Mouse (Mus musculus): Measurements from ENCODE around the gene Gramd1c. TPM values are rescaled to one million over a fixed set of nuclear protein-coding genes. Genes with fewer than 3 reads are reported as not detected.

Gene Gramd1c
- total RNA-seq, 2 experiments from 2014 or later, result 0.18 to 0.42 TPM

GRCm38 (mm10) chr16:43934856-43935255 lies 128.3 kb downstream of the Gramd1c start:
- TF ChIP-seq CTCF (IDR thresholded peaks at IDR 0.05), result no peak
- no peak overlapping the region for H3K4me3 ChIP-seq
- H3K27ac ChIP-seq, result no peak overlapping the region
- no peak for DNase-seq
- intact Hi-C loops (cut with DNase I), result no loop called here

GRCm38 (mm10) chr16:43933041-43933440 lies 130.1 kb downstream of the Gramd1c start:
- no peak overlapping the region for H3K27ac ChIP-seq
- DNase-seq, result no peak
- H3K4me3 ChIP-seq, result no peak overlapping the region
- TF ChIP-seq CTCF (IDR thresholded peaks at IDR 0.05), result no peak
- intact Hi-C loops (cut with DNase I), result no loop called here

GRCm38 (mm10) chr16:43932319-43932718 lies 130.8 kb downstream of the Gramd1c start:
- Histone ChIP-seq H3K4me3 (no peak overlapping the region), H3K27ac (no peak overlapping the region)
- TF ChIP-seq CTCF (IDR thresholded peaks at IDR 0.05), result no peak
- DNase-seq, result no peak
- intact Hi-C loops (cut with DNase I), result no loop called here

- DNase-seq, result no peak
- intact Hi-C loops (cut with DNase I), result no loop called here
Observed at GRCm38 (mm10) chr16:43931502-43931901, 131.6 kb downstream of the Gramd1c start.

GRCm38 (mm10) chr16:43930577-43930976 lies 132.6 kb downstream of the Gramd1c start:
- no peak for TF ChIP-seq CTCF (IDR thresholded peaks at IDR 0.05)
- no peak overlapping the region for H3K4me3 ChIP-seq
- no peak overlapping the region for H3K27ac ChIP-seq
- DNase-seq, result no peak
- intact Hi-C loops (cut with DNase I), result no loop called here

More at GRCm38 (mm10) chr16:43931502-43931901, 131.6 kb downstream of the Gramd1c start:
- no peak for TF ChIP-seq CTCF (IDR thresholded peaks at IDR 0.05)
- no peak overlapping the region for H3K27ac ChIP-seq
- no peak overlapping the region for H3K4me3 ChIP-seq

Small RNAs within 50 kb of the gene (microRNA-seq; reads per million reads assigned to microRNA genes)
- not detected for gene Mir3470b

Other genes with a start within 250 kb of the Gramd1c start
- gene Ccdc191, start 173.5 kb downstream of the Gramd1c start, total RNA-seq (2021), result 1 to 10 TPM; 1.5 to 3.2 TPM
- 10 to 100 TPM; 11.0 to 11.4 TPM for gene Qtrt2, start 136.5 kb downstream of the Gramd1c start, total RNA-seq (2021)
- 10 to 100 TPM in 1 of 2 experiments, 1 to 10 TPM in 1; 8.4 to 24.7 TPM for gene Zdhhc23, start 83.6 kb downstream of the Gramd1c start, total RNA-seq (2021)
- gene Atp6v1a, start 76.4 kb upstream of the Gramd1c start, total RNA-seq (2021), result 10 to 100 TPM; 17.0 to 20.1 TPM
- 100 to 1,000 TPM; 181 to 195 TPM for gene Naa50, start 76.5 kb upstream of the Gramd1c start, total RNA-seq (2021)
- 10 to 100 TPM; 41.6 to 47.9 TPM for gene Usf3, start 109.9 kb upstream of the Gramd1c start, total RNA-seq (2021)